Mouse (Mus musculus) kidney, adult 2 months (tissue): ENCODE data around the gene Hephl1.
A peak's percentile ranks its signal among the peaks of the same experiment; 100 is the strongest.

ENCODE experiments used
- CTCF ChIP-seq: fragments of 200-500 bp; conservative IDR thresholded peaks from 2 replicates; pipeline ENCODE4 v1.5.1; 2011; ENCODE audit warnings: low read depth, mild to moderate bottlenecking, control low read depth, low read length, moderate library complexity, mixed read lengths; ENCODE audit not compliant: insufficient read depth, insufficient read length
- POLR2A ChIP-seq: fragments of 200-500 bp; IDR thresholded peaks from one replicate; pipeline ENCODE4 v1.6.1; 2011; ENCODE audit warnings: low read depth, low read length, control low read depth

DNA sequence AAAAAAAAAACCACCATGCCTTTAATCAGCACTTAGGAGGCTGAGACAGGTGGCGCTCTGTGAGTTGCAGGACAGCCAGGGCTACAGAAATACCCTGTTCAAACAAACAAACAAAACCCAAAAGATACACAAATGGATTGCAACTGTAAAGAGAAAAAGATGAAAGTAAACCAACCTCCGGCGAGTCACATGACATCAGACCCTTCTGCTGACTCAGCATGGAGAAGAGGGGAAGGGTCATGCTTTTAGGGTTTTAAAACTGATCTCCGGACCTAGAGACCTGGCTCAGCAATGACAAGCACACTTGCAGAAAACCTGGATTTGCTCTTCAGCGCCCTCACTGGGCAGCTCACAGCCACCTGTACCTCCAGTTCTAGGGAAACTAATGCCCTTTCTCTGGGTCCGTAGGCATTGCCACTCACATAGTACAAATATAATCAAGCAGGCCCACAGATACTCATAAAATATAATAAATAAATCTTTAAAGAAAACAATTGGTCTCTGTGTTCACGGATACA lies 9.0 kb upstream of the Hephl1 start:
- TF ChIP-seq CTCF (peak; percentile 24; the same call in 1 of the 2 replicates), POLR2A (no peak)
